Mouse (Mus musculus) cerebellum, postnatal 10 days (tissue): ENCODE results near the gene Atp8a2.
"Not testable (repeated sequence)": the region's sequence is repeated elsewhere in the genome, so short reads cannot be mapped to it uniquely, and the experiment has no call there.

Experiments
- DNase-seq, 2 experiments: peaks; one replicate each; pipeline ENCODE4 v3.0.0; 2021; ENCODE audit warnings: mixed read lengths in 2 of 2

Atp8a2 gene

DNA sequence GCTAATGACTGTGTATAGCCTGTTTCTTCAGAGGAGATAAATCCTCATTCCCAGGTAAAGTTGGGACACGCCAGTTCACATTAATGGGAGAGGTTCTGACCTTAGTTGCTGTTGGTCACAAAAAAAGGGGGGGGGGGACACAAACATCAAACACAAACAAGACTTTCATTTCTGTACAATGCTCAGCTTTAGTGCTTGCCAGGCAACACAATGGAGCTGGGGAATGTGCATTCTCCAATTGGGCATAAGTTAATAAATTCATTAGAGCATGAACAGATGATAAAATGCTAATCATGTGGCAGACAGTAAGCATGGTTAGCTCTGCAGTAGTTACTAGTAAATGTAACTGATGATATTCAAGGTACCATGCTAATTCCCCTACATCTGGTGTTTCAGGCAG is 195.2 kb downstream of the Atp8a2 start:
- no peak for DNase-seq

DNA sequence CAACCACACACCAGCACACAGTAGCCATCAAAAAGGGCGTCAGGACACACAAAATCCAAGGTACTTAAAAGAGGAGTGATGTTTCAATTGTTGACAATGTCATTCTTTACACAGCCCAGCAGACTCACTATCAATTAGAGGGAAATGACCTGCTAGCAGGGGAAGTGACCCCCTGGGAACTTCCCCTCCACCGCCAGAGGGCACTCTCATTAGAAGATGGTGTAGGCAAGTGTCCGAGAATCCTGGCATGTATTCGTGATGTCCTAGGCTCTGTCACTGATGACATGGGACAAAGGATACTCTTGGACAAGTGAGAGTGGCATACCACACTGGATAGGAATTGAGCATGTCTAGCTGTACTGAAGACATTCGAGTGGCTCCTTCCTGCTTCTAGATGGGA is 208.1 kb downstream of the Atp8a2 start:
- DNase-seq, result peak; percentile 36 to 38

DNA sequence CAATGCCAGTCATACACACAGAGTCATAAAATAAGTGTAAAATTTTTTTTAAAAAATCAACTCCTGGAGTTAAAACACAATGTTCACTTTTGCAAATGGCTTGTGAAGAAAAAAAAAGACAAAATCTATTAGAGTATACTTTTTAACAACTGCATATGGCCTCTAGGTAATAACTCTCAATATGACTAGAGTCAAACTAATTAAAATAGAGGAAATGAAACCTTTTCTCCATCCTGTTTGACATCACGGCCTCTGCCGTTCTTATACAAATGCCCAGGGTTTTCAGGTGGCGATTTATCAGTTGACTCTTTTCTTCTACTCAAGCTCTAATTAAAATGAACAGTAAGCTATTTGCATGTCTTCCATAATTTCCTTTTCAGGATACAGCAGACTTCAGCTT is 209.0 kb downstream of the Atp8a2 start:
- no peak for DNase-seq

DNA sequence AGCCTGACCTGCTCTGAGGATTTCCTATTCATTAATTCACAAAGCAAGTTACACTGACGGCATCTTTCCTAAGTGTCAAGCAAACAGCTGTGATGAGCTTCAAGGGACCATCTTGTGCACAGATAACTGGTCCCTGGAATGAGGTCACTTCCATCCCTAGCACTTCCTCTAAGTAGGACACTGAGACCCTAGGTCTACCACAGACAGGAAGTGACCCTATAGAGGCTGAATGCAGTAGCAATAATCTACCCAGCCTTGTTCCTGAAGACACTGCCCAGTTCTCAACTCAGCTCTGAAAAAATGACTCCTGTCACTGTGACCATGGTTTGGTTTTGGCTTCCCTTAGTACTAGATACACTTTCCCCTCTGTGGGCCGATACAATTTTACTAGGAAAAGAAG is 219.0 kb downstream of the Atp8a2 start:
- DNase-seq, result no peak

DNA sequence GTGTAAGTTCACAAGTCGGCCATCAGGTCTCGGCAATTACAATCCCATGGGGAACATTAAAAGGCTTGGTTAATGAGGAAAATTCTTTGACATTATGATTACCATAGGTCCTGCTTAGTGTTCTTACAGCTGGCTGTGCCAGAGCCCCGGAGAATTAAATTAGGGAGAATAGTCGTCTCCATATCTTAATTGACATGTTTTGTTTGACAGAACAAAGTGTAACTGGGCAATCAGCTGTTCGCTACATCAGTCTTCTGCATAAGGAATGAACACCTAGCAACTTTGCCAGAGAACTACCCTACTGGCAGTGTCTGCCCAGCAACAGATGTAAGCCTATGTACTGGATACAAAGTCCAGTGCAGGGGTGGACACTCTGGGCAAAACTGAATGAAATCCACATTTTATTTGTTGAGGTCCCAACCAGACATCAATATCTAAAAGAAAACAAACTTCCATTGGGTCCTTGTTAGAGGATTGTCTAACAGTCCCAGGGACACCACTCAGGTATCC is 225.7 kb downstream of the Atp8a2 start:
- no peak for DNase-seq

DNA sequence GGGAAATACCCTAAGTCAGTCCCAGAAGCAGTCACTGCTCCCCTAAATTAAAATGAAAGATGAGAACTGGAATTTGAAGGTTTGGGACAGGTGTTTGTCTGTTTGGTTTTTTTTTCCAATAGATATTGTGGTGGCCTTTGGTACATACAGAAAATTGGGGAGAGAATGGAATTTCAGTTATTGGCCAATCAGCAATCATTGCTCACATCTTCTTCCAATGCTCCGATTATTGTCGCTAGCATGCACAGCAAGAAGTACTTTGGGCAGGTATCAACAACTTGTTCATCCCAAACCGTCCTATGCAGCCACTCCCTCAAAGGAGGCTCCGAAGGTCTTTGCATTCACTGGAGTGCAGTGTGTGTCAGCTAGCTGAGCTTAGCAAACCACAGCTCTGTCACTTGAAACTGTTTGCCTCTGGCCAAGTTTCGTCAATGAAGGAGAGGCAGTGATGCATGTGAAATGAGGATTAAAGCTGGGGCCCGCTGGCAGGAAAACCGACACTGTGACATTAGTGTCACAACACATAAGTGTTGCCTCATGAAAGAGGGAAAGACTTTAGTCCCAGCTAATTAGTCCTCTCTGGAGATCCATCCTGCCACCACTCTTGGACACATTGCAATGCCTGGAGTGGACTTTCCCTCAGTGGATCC is 227.4 kb downstream of the Atp8a2 start:
- peak; percentile 79 to 81 for DNase-seq

DNA sequence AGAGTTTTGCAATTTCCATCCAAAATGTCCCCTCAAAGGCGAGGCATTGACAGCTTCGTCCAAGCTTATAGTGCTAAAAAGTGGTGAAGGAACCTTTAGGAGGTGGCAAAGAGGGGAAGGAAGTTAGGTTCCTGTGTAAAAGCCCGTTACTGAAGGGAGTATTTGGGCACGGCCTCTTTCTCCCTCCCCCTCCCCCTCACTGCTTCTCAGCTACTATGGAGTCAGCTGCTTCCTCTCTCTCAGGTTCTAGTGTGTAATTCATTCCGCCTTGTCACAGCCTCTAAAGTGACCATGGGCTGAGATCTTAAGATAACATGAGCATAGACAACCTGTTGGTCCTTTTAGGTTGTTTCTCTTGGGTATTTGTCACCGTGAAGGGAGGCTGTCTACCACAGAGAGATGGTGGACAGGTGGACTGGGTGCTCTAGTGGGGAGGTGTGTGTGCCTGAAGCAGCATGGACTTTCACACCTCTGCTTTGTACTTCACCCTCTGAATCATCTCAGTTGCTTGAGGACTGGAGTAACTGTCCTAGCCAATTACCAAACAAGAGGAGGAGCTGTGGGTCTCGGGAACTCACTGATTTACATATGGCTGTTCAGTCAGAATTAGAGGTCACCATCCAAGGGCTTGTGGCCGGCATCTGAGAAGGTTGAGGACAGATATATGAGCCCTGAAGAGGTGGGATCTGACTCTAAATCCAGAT is 229.0 kb downstream of the Atp8a2 start:
- no peak for DNase-seq

DNA sequence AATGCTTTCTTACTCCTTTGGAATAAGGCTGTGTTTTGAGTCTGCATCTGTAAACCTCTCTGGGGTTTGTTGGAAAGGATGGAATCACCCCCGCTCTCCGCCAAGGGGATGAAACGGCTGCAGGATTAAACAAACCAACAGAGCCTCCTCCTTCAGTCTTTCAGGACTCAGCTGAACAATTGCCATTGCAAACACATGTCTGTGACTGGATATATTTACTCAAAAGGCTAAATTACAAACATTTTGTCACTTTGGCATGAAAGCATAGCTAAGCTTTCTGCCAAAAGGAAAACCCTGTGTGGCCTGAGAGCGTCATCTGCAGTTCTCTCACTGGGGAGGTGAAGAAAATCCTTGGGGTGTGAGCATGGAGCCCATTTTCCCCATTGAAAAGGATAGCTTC is 230.0 kb downstream of the Atp8a2 start:
- no peak for DNase-seq

DNA sequence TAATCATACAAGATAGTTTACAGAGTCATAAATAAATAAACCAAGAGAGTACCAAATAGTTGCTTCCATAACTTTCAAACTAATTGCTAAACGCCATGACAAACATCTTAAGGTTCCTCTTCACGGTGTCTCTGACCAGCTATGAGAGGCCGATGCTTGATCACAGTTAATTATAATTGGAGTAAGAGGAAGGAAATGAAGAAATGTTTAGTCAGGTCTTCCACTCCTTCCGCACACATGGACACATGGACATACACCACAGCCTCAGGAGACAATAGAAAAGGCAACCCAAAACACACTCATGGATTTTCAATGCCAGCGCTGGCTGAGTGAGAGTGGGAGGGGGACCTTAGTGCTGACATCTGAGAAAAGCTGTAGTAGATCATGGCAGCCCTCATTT is 232.4 kb downstream of the Atp8a2 start:
- DNase-seq, result no peak

DNA sequence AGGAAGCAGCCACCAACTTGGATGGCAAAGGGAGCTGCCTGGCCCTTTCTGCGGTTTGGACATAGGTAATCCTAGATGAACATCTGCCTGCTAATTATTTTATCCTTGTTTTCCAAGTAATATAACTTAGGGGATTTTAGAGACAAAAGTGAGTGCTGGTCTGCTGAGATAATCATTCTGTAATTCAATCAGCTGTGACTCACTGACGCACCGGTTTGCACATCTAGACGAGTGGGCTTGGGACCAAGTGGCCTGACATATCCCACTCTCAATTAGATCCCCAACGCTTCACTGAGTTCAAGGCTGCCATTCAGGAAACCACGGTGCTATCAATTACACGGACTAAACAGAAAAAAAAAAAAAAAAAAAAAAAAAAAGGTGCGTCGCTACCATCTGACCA is 236.0 kb downstream of the Atp8a2 start:
- DNase-seq, result peak; percentile 27 to 42

DNA sequence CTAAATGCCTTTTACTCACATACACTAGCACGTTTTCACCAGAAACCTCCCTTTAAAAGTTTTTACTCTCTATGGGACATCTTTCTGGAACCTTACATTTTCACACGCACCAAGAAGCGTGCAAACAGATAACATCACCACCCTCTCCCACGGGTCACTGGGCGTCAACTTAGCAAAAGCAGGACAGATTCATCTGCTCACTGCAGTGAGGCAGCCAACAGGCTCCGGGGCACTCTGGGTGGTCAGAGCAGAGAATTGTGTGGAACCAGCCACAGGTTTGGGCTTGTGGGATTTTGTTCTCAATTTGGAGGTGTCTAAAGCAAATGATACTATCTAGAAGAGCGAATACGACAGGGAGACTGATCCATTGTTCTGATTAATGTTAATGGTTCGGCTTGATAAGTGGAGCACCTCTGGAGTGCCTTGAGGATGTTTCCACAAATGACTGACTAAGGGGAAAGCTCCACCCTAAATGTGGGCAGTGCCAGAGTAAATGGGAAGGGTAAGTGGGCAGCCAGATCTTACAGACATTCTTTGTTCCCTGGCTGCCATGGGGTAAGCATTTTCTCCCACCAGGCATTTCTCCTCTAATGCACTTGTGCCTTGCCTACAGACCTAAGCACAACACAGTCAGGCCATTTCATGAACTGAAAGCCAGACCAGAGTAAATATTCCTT is 236.6 kb downstream of the Atp8a2 start:
- DNase-seq, result no peak

DNA sequence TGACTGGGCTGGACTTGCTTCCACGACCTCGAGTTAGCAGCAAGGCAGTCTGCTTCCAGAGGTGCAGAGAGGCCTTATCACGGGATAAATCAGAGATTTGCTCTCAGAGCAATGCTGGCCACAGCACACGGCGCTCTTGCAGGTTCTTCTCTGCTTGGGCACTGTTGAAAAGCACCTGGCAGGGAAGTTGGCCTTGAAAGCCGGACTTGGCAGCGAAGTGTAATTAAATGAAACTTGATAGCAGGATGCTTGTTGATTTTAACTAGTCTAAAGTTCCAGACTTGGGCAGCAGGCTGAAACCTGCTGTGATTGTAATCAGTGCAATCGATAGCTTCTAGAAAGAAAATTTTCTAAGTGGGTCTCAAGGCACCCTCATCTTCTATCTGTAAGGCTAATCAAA is 237.3 kb downstream of the Atp8a2 start:
- DNase-seq, result no peak

DNA sequence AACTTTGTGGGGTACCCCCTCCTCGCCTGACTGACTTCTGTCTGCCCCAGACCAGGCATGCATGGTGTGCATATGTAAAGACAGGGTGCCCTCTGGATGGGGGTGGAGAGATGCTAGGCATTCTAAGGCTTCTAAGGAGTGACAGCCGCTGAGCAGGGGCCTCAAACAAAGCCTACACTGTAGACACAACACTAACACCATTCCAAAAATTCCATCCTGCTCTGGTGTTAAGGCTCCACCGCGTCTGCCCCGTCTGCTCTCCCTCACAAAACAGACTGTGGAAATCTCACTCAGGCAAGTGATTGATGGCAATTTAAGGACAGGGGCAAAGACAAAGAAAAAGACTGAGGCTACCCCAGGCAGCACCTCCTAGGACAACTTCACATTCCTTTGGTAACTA is 247.0 kb downstream of the Atp8a2 start:
- no peak for DNase-seq

DNA sequence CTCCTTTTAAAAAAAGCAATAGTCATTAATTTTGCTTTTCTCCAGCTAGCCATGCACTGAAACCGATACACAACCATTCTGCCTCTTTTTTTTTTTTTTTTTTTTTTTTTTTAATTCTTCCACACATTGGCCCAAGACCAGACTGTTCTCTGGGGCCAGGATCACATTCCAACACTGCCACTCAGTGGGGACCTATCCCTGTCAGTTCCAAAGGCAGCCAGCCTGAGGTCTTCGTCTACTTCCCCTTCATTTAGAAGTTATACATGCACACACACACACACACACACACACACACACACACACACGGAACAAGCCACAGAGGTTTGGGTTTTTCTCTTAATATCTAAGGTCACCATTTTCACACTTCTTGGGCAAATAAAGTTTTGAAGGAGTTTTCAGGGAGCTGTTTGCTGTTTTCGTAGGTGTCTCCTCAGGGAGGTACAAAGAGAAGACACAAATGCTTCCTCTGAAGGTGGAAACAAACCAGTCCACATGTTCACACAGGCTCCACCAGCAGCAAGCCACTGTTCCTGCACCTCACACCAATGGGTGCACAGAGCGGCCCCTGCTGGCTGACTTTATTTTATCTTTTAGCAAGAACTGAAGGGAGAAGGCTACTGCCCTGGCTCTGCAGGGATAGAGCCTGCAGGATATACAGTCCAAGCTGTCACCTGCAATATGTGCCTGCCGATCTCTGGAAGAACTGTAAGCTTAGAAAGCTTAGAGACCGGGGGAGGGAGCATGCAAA is 253.9 kb downstream of the Atp8a2 start:
- peak; percentile 95 to 97 for DNase-seq

DNA sequence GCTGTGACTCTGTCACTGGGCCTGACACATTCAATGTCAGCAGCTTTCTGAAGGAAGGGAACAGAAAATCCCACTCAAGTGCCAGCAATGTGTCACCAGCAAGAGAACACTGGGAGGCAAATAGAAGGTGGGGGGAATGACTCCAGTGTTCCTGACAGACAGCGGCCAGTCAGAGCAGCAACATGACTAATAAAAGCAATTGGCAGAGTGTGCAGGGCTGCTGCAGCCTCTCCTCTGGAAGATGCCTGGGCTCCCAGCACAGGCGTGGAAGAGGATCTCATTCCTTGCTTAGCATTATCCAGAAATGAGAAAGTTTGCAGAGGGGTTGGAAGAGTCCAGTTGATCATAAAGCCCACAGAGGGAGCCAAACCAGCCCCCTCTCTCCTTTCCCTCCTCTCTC is 254.8 kb downstream of the Atp8a2 start:
- no peak for DNase-seq

DNA sequence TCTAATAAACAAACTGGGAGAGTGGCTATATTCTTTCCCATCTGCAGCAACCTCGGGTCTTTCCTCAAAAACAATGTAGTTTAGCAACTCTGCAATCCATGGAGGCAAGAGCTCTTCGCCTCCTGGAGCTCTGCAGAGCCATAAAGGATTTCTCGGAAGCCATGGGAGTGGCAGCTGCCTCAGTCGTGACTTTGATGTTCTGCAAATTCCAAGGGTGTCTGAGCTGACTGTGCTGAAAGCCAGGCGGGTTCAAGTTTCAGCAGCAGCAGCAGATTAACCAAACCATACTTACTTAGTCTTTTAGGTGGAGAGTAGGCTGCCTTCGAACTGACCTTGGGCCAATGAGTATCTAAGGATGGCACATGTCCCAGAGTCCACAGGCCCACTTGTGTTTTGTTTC is 264.6 kb downstream of the Atp8a2 start:
- DNase-seq, result no peak

DNA sequence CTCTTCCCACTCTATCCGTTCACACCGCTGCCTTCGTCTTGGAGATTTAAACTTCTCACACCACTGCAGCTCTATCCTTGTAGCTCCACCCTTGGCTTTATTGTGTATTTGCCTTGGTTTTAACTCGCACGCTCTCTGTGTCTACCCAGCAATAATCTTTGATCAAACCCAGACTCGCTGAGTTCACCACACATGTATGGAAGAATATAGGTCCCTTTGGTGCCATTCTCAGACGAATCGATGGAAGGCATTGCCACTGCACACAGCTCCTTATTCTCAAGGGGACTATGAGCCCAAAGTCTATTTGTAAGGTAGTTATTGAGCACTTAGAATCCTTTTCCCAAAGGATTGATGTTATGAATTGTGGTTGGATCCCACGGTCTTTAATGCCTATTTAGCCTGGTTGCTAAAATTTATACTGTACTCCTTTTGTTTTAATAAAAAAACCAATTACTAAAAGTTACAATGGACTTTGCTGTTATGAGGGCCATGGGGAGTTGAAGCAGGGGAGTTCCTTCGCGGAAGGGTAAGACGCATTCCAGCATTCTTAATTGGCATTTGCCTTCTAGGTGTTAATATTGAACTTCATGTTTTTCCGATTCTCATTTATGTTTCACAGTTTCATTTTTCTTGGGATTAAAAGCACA is 265.4 kb downstream of the Atp8a2 start:
- DNase-seq, result no peak

DNA sequence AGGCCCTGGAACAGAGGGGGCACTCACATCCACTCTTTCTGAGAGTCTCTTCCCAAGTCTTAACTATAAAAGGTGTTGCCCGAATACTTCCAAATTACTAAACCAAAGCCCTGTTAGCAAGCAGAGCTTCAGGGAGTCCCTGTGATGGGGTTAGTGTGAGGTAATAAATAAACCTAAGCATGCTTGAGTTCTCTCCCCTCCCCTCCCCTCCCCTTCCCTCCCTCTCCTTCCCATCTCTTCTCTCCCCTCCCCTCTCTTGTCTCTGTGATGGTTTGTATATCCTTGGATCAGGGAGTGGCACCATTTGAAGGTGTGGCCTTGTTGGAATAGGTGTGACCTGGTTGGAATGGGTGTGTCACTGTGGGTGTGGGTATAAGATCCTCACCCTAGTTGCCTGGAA is 267.8 kb downstream of the Atp8a2 start:
- DNase-seq, result not testable (repeated sequence)

DNA sequence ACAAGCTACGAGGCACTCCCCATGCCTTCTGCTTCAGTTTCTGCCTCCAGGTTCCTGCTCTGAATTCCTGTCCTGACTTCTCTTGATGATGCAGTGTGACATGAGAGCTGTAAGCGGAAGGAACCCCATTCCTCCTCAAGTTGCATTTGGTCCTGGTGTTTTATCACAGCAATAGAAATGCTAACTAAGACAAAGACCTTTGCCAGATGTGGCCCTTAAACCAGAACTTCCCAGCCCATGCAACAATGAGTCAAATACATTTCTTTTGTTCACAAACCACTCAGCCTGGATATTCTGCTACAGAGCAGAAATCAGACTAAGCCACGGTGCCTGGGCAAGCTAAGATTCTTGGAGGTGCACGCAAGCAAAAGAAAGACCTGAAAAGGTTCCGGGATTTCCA is 268.2 kb downstream of the Atp8a2 start:
- DNase-seq, result no peak

DNA sequence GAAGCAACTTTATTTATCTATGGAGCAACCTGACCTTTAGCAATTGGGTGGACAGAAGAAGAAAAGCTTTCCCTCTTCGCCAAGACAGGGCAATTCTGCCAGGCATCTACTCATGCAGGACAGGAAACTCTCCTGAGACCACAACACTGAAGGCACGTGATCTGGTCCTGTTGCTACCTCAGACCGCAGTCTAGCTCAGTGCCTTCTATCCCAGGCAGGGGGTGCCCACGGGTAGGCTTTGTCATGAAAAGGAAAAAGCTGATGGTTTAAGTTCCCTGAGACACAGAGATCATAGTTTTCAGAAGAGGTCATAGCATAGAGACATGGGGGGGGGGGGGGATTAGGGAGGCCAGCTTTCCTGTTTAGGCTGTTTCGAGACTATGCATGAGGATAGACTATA is 269.2 kb downstream of the Atp8a2 start:
- no peak for DNase-seq

DNA sequence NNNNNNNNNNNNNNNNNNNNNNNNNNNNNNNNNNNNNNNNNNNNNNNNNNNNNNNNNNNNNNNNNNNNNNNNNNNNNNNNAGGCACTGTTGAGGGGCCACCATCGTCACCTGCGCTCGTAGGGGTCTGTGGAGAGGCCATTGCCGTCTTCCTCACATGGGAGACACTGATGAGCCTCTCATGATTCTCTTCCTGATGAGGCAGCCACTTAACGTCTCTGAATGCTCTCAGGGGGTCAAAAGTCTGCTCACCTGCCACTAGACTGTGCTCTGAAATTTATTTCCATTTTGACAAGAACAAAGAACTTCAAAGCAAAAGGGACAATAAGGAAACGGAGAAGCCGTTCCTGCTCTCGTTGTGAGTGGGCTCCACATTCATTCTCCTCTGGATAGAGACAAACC is 277.1 kb downstream of the Atp8a2 start:
- no peak for DNase-seq

DNA sequence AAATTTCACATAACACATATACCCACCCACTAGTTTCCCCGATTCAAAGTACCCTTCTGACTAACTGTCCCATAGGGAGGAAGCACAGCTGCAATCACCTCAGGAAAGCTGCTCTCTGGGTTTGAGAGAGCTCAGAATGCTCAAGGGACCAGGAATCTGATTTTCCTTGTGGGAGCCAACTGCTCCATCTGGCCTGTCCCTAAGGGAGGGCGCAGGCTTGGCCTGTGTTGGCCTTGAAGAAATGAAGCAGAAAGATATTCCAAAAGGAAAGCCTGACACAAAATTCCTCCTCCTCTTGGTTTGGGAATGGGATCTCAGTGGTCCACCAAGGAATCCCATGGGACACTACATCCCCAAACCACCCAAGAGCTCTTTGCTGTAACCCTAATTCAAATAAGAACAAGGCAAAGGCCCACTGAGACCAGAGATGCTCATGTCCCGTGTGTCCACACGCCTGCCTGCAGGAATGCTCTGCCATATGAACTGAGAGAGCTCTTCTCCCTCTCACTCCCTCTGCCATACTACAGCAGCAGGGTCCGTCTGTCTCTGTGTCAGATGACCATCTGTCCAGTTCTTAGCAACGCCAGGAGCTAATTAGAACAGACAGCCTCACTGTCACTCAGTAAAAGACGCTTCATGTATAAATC is 293.4 kb downstream of the Atp8a2 start:
- peak; percentile 66 to 74 for DNase-seq
